Mouse (Mus musculus): ENCODE results near the gene Nbeal2.

The Nbeal2 gene

GRCm38 (mm10) chr9:110617081-110617480, 36.9 kb downstream of the Nbeal2 start:
- in situ Hi-C loops (cut with MboI; ENCODE audit: low sequenced_read_pairs), result no loop called here

GRCm38 (mm10) chr9:110611471-110611870, 42.5 kb downstream of the Nbeal2 start:
- in situ Hi-C loops (cut with MboI; ENCODE audit: low sequenced_read_pairs), result no loop called here

GRCm38 (mm10) chr9:110583521-110583920, 70.4 kb downstream of the Nbeal2 start:
- in situ Hi-C loops (cut with MboI; ENCODE audit: low sequenced_read_pairs), result no loop called here

GRCm38 (mm10) chr9:110582161-110582560, 71.8 kb downstream of the Nbeal2 start:
- in situ Hi-C loops (cut with MboI; ENCODE audit: low sequenced_read_pairs), result no loop called here

All from CH12F3 (cell line).